Mouse (Mus musculus) CD4-positive helper T cell, adult 2 months (primary cell): ENCODE data around the gene Prrc2a.

Experiments
- DNase-seq: peaks from one replicate; pipeline ENCODE4 v3.0.0-alpha.2; 2012; ENCODE audit warnings: low read depth, missing footprints, low spot score

The Prrc2a gene

GRCm38 (mm10) chr17:35162730-35163129 lies 2.0 kb downstream of the Prrc2a start:
- no peak for DNase-seq

GRCm38 (mm10) chr17:35162121-35162520 lies 2.6 kb downstream of the Prrc2a start:
- no peak for DNase-seq

- DNase-seq = no peak
Observed at GRCm38 (mm10) chr17:35161421-35161820, 3.3 kb downstream of the Prrc2a start.

GRCm38 (mm10) chr17:35159638-35160037 lies 5.1 kb downstream of the Prrc2a start:
- DNase-seq = no peak

- no peak for DNase-seq
Observed at GRCm38 (mm10) chr17:35158850-35159593, 5.7 kb downstream of the Prrc2a start.

GRCm38 (mm10) chr17:35157661-35158175 lies 7.0 kb downstream of the Prrc2a start:
- DNase-seq = no peak

- no peak for DNase-seq
Observed at GRCm38 (mm10) chr17:35157254-35157653, 7.4 kb downstream of the Prrc2a start.

- DNase-seq = no peak
Observed at GRCm38 (mm10) chr17:35156461-35157200, 8.1 kb downstream of the Prrc2a start.

GRCm38 (mm10) chr17:35155451-35155850 lies 9.2 kb downstream of the Prrc2a start:
- DNase-seq = no peak

GRCm38 (mm10) chr17:35154616-35155015 lies 10.1 kb downstream of the Prrc2a start:
- DNase-seq = no peak

- DNase-seq = no peak
Observed at GRCm38 (mm10) chr17:35153931-35154330, 10.8 kb downstream of the Prrc2a start.

- no peak for DNase-seq
Observed at GRCm38 (mm10) chr17:35153077-35153476, 11.6 kb downstream of the Prrc2a start.

GRCm38 (mm10) chr17:35152121-35152520 lies 12.6 kb downstream of the Prrc2a start:
- DNase-seq = no peak

GRCm38 (mm10) chr17:35147922-35148639 lies 16.6 kb downstream of the Prrc2a start:
- no peak for DNase-seq

GRCm38 (mm10) chr17:35147348-35147747 lies 17.3 kb downstream of the Prrc2a start:
- no peak for DNase-seq

- no peak for DNase-seq
Observed at GRCm38 (mm10) chr17:35146139-35146538, 18.6 kb downstream of the Prrc2a start.

GRCm38 (mm10) chr17:35141971-35142370 lies 22.7 kb downstream of the Prrc2a start:
- DNase-seq = no peak

- no peak for DNase-seq
Observed at GRCm38 (mm10) chr17:35140490-35140996, 24.2 kb downstream of the Prrc2a start.

GRCm38 (mm10) chr17:35139269-35139668 lies 25.4 kb downstream of the Prrc2a start:
- no peak for DNase-seq

GRCm38 (mm10) chr17:35135591-35136320 lies 28.9 kb downstream of the Prrc2a start:
- no peak for DNase-seq
